Mouse (Mus musculus): ENCODE measurements around the gene B4galnt4.

- TF ChIP-seq CTCF (IDR thresholded peaks at IDR 0.05; ENCODE audit: low read depth) (peak; percentile 88), EP300 (IDR thresholded peaks at IDR 0.05; ENCODE audit: low read depth) (no peak)
These were observed 11.3 kb downstream of the B4galnt4 start for GRCm38 (mm10) chr7:141072017-141072745.
